Mouse (Mus musculus) G1E-ER4 (cell line): ENCODE data around the gene Ccne1. TPM values are rescaled to one million over a fixed set of nuclear protein-coding genes. Genes with fewer than 3 reads are reported as not detected.

Source experiments
- GATA1 ChIP-seq: IDR thresholded peaks from one replicate; pipeline ENCODE4 v1.8.0; 2012; ENCODE audit warnings: low read length, inconsistent platforms
- polyA plus RNA-seq: library from polyadenylated mRNA; stranded (reverse); fragments of >175 nt; gene quantifications from 2 replicates; pipeline ENCODE4 v1.2.3, GENCODE M21; 2012

Ccne1 gene
- polyA plus RNA-seq, 1 experiment, result 86.0 TPM

DNA sequence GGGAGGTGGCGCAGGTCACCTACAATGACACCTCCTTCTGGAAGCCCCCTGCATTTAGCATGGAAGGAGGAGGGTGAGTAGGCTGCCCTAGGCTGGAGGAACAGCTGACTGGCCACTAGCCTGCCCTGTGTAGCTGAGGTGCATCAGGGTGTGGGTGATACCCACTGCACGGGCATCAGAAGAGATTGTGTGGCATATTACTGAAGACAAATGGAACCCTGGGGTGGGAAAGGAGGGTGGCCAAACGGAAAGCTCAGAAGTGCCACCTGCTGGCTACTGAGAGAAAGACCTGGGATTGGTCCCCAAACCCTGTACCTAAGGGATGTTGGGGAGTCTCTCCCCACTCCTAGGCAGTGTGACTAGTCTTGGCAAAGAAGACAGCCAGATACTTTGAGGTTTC is 33.6 kb downstream of the Ccne1 start:
- TF ChIP-seq GATA1, result no peak

DNA sequence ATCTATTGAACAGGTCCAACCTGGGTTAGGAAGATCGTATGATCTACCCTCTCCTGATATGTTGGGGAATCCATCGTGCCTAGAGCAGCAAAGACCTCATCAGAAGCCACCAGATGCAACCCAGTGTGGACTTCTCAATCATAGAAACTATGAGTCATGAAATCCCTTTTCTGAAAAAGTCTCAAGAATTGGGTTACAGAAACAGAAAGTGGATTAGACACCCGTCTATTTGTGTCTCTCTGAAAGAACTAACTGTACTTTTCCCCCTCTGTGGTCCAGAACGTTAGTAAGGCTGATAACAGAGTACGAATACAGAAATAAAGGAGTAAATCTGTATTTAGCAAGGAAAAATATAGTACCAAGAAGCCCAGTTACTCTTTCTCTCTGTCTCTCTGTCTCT is 36.3 kb downstream of the Ccne1 start:
- TF ChIP-seq GATA1, result no peak

DNA sequence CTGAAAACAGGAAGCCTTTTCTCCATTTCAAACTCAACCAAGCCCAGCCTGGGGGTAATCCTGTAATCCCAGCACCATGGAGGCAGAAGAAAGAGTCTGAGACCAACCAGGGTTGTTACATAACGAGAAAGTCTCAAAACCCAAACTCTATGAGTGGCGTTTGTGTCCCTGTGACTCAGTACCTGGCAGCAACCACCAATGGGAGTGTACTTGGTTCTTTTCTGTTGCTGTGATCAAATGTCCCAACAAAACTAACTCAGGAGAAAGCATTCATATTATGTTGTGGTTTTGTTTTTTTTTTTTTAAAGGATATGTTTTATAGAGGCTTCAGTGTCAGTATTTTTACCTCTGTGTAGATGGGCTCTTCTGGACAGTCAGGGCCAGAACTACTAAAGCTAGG is 36.7 kb downstream of the Ccne1 start:
- TF ChIP-seq GATA1, result no peak

DNA sequence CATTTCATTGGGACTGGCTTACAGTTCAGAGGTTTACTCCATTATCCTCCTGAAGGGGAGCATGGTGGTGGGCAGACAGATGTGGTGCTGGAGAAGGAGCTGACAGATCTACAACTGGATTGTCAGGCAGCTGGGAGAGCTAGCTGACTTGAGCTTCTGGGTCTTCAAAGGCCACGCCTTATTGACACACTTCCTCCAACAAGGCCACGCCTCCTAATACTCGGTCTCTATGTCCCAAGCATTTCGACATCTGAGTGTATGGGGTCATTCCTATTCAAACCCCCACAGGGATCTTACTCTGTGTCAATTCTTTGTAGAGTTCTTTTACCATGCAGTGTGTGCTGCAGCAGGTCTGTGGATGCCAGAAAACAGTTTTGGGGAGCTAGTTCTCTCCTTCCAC is 42.9 kb downstream of the Ccne1 start:
- no peak for TF ChIP-seq GATA1

DNA sequence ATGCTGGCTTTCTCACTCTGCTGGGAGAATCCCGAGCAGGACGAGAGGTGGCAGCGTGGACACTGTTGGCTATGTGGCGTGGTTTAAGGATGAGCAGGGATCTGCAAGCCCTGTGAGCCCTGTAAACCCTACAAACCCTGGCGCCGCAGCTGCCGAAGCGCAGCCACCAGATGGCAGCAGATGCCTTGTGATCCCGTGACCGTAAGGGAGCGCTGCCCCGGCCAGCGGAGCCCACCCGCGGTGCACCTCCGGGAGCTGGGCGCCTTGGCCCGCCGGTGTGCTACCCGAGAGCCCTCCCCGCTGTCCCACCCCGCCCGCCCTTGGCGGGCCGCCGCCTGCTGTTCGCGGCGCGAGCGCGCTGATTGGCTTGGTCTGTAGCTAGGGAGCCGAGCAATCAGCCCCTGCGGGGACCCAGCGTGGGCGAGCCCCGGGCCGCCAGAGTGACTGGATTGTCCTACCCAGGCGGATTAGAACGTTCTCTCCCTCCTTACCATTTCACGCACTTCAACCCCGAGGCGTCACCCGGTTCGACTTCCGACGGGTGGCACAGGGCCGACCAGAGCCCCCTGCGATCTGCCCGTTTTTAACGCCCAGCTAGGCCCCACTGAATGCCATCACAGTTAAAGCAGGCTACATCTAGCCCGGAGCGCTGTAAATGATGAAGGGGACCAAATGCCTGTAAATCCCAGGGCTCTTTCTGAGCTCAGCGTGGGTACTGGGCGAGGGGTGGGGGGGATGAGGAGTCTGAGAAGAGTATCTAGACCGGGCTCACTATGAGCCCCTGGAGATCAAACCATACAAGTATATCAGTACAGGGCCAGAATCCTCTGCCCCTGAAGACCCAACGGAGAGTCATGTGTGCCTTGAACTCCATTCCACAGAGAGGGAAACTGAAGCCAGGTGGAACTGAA is 46.0 kb downstream of the Ccne1 start:
- no peak for TF ChIP-seq GATA1

DNA sequence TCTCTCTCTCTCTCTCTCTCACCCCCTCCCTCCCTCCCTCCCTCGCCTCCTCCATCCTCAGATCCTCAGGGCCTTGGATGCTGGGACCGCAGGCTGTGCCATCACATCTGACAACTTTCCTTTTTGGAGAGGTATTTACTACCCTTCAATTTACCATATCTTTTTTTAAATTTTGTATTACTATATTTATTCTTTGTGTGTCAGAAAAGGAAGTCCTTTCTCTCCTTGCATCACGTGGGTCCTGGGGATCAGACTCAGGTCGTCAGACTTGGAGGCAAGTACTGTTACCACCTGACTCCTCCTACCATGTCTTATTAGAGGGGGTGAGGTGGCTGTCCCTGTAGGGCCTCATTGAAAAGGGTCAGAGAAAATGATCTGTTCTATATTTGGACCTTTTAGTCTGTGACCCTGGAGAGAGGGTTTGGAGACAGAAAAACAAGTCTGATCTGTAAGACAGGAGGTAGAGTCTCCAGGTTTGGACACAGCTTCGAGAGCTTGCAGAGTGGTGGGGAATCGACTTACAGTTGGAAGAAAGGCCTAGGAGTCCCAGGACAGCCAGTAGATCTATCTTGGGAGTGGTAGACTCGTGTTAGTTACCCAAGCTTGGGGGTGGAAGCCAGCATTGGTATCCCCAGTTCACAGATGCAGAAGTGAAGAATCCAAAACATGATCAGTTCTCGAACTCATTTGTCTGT is 47.6 kb downstream of the Ccne1 start:
- TF ChIP-seq GATA1, result no peak

DNA sequence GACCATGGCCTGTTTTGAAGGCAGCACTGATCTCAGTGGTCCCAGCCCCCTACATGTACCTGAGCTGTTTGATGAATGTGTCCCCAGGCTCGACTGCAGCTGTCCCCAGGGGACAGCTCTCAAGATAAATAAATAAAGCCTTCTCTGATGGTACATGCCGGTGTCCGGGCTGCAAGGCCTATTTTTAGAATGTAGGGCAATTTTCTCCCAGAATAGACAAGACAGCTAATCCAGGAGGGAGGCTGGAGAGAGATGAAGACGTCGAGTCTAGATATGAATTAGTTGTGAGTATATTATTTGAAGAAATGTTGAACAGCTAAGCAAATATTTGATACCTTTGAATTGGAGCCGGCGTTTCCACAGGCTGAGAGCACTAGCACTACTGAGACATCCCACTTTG is 48.2 kb downstream of the Ccne1 start:
- no peak for TF ChIP-seq GATA1

DNA sequence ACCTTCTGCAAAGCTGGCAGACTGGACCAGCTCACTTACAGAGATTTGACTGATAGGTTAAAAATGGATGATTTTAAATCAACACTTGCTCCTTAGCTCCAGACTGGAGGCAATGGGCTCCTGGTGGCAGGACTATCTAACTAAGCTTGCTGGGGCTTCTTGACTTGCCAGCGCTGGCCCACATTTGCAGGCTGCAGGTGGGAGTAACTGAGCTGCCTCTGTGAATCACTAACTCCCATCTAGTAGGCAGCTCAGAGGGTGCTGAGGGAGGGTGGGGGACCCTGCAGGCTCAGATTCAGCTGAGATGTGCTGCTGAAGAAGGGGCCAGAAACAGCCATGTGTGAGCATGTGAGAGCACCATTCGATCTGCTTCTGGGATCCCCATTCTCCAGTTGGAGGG is 51.3 kb downstream of the Ccne1 start:
- no peak for TF ChIP-seq GATA1

DNA sequence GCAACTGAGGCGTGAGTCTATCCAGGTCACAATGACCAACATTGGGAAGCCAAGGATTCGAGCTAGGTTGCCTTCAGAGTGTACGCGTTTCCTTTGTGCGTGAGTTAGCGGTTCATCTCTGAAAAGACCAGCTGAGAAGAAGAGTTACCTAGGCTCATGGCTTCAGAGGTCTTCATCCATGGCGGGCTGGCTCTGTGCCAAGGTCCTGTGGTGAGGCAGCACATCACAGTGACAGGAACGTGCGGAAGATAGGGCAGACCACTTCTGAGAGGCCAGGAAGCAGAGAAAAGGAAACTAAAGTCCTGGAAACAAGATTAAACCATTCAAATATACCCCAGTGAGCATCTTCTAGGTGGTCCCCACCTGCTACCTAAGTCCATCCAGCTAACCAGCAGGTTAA is 53.1 kb downstream of the Ccne1 start:
- TF ChIP-seq GATA1, result no peak

Other genes with a start within 250 kb of the Ccne1 start
- 49.1 and 67.6 TPM in 2 replicates for gene Uri1, start 84.0 kb downstream of the Ccne1 start, polyA plus RNA-seq
- gene 1600014C10Rik, start 75.7 kb upstream of the Ccne1 start, polyA plus RNA-seq, result 12.3 and 13.4 TPM in 2 replicates
- 0.02 TPM in 1 of 2 replicates, not detected in the other for gene Plekhf1, start 120.5 kb upstream of the Ccne1 start, polyA plus RNA-seq
- 4.0 and 25.8 TPM in 2 replicates for gene Pop4, start 163.9 kb upstream of the Ccne1 start, polyA plus RNA-seq